ENCODE assay signal across 6 mouse cellular contexts in the genomic region with DNA sequence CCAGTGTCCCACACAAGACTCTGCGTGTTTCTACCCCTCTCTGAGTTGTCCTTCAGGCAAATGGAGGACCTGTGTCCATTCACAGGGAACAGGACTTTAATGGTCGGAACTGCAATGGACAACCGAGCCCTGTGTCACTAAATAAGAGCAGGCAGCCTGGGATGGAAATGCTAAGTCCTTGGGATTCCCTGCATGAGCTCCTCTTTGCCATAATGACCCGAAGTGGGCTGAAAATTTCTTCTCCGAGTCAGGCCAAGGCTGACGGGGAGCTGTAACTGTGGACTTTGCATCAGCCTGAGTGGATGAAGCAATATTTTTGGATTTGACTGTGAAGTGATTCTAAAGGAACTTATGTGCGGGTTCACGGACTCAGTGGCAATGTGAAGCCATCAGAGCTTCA. TPM values are rescaled to one million over a fixed set of nuclear protein-coding genes. Genes with fewer than 3 reads are reported as not detected.
A peak's percentile ranks its signal among the peaks of the same experiment; 100 is the strongest.
DNase-seq lines count a peak whose midpoint lies in the region; ATAC-seq lines count a peak whose summit lies in the region.
"Not testable (repeated sequence)": the region's sequence is repeated elsewhere in the genome, so short reads cannot be mapped to it uniquely, and the experiment has no call there.
"Had no signal": no experiment of that assay in that cellular context is flagged by ENCODE, and none has a peak within 500 bp of the region (broad histone marks: within the 10 kb centered on the region; RNA-seq: fewer than 3 reads in every experiment).

No protein-coding gene starts in this region.

- WGBS in forebrain, embryonic 11.5 days = 82% methylated on average over 8 of the region's 8 CpGs
- 78% methylated on average over 8 of the region's 8 CpGs for WGBS in heart, embryonic 10.5 days
- WGBS in intestine, embryonic 14.5 days = 90% methylated on average over 8 of the region's 8 CpGs

- H3K27me3 ChIP-seq in forebrain, embryonic 11.5 days (ENCODE audit: control insufficient read depth, insufficient read depth, low read length); heart, embryonic 10.5 days (ENCODE audit: insufficient read depth, poor library complexity, severe bottlenecking); intestine, embryonic 14.5 days (replicated peaks; ENCODE audit: control insufficient read depth, insufficient read depth, low read length): not testable (repeated sequence)

- not testable (repeated sequence) for H3K4me1 ChIP-seq in forebrain, embryonic 11.5 days (replicated peaks; ENCODE audit: control insufficient read depth, insufficient read depth, low read length); heart, embryonic 10.5 days; intestine, embryonic 14.5 days (replicated peaks; ENCODE audit: control insufficient read depth, insufficient read depth, low read length)

- H3K9me3 ChIP-seq in forebrain, embryonic 11.5 days (ENCODE audit: control insufficient read depth, low read length); heart, embryonic 10.5 days; intestine, embryonic 14.5 days (ENCODE audit: control insufficient read depth, low read length): not testable (repeated sequence)

- H3K4me2 ChIP-seq in forebrain, embryonic 11.5 days (ENCODE audit: low read depth, low read length, severe bottlenecking); intestine, embryonic 14.5 days (ENCODE audit: low read length): not testable (repeated sequence)

- not testable (repeated sequence) for H3K9ac ChIP-seq in forebrain, embryonic 11.5 days (ENCODE audit: low read length); intestine, embryonic 14.5 days (ENCODE audit: low read length)

- H3K4me3 ChIP-seq in forebrain, embryonic 11.5 days (ENCODE audit: low read depth, low read length); heart, embryonic 10.5 days; intestine, embryonic 14.5 days (ENCODE audit: low read depth, low read length): not testable (repeated sequence)

- H3K36me3 ChIP-seq in forebrain, embryonic 11.5 days (ENCODE audit: control insufficient read depth, insufficient read depth, low read length); heart, embryonic 10.5 days; intestine, embryonic 14.5 days (ENCODE audit: control insufficient read depth, insufficient read depth, low read length): not testable (repeated sequence)

- H3K27ac ChIP-seq in forebrain, embryonic 11.5 days (ENCODE audit: low read depth, low read length); heart, embryonic 10.5 days; intestine, embryonic 14.5 days (ENCODE audit: low read depth): not testable (repeated sequence)

- peak; percentile 24 for DNase-seq in forebrain, embryonic 11.5 days (ENCODE audit: low spot score)
- peak; percentile 79 for DNase-seq in heart, adult 11 months
- peak; percentile 69 for DNase-seq in heart, embryonic 10.5 days (ENCODE audit: low spot score)
- DNase-seq in intestine, embryonic 14.5 days (ENCODE audit: low spot score) = peak; percentile 7
- DNase-seq in testis, postnatal 10 days (ENCODE audit: low spot score) = peak; percentile 31

- not testable (repeated sequence) for ATAC-seq in forebrain, embryonic 11.5 days (replicated peaks; ENCODE audit: low FRiP score); intestine, embryonic 14.5 days (replicated peaks; ENCODE audit: low FRiP score, low TSS enrichment, low read depth)

RNA-seq across cellular contexts. Expression of a gene that starts 14.7 kb away (rescaled TPM):
- 20.5 and 21.6 TPM in 2 replicates for polyA plus RNA-seq in forebrain, embryonic 11.5 days (2014; fragmentation: Nextera tagmentation; extraction: Ambion mirVana)
- 23.3 and 23.5 TPM in 2 replicates for polyA plus RNA-seq in heart, embryonic 10.5 days (2016; fragmentation: Nextera tagmentation; extraction: Ambion mirVana)
- polyA plus RNA-seq in intestine, embryonic 14.5 days (2014; fragmentation: Nextera tagmentation; extraction: Ambion mirVana) = 23.8 and 26.0 TPM in 2 replicates

RNA-seq across cellular contexts. Expression of a gene that starts 51.1 kb away (rescaled TPM):
- 2.3 and 3.1 TPM in 2 replicates for polyA plus RNA-seq in forebrain, embryonic 11.5 days (2014; fragmentation: Nextera tagmentation; extraction: Ambion mirVana)
- 1.7 and 7.0 TPM in 2 replicates for polyA plus RNA-seq in heart, embryonic 10.5 days (2016; fragmentation: Nextera tagmentation; extraction: Ambion mirVana)
- 1,357 and 1,367 TPM in 2 replicates for polyA plus RNA-seq in intestine, embryonic 14.5 days (2014; fragmentation: Nextera tagmentation; extraction: Ambion mirVana)
- polyA plus RNA-seq: G1E had no signal

Comparison
In these comparisons a context has a peak if more than half of its experiments do, and no peak if none do; other contexts are left out.
1. DNase-seq: peak in every context shown above with its lines; median percentile 79 in heart, adult 11 months; 69 in heart, embryonic 10.5 days; 31 in testis, postnatal 10 days; 24 in forebrain, embryonic 11.5 days; 7 in intestine, embryonic 14.5 days.
2. RNA of a gene that starts 51.1 kb away (polyA plus RNA-seq): 1,357 to 1,367 TPM in intestine, embryonic 14.5 days; 1.7 to 7.0 TPM in heart, embryonic 10.5 days and 2.3 to 3.1 TPM in forebrain, embryonic 11.5 days; every median in the first group is over 100 times any median in the second.